Mouse (Mus musculus): ENCODE data around the gene Celsr1. TPM values are rescaled to one million over a fixed set of nuclear protein-coding genes. Genes with fewer than 3 reads are reported as not detected.

Gene Celsr1
- polyA plus RNA-seq, 1 experiment = 0.49 TPM

- no peak for DNase-seq
- H3K4me3 ChIP-seq (replicated peaks; ENCODE audit: insufficient read depth, low read depth, low read length) = no peak overlapping the region
- H3K4me1 ChIP-seq (ENCODE audit: control insufficient read depth, insufficient read depth, low read length) = peaks cover 46% of the 10 kb centered on the region
- H3K27ac ChIP-seq (ENCODE audit: insufficient read depth, low read length) = no peak overlapping the region
- WGBS = 69% methylated on average over 8 of the region's 8 CpGs
- H3K27me3 ChIP-seq (ENCODE audit: control insufficient read depth, insufficient read depth, low read length) = no peaks in the 10 kb centered on the region
- TF ChIP-seq POLR2A (IDR thresholded peaks at IDR 0.05; ENCODE audit: borderline replicate concordance, insufficient read depth, low read length) (no peak), CTCF (IDR thresholded peaks at IDR 0.05; ENCODE audit: borderline replicate concordance, insufficient read depth, low read depth, low read length) (no peak)
Observed at GRCm38 (mm10) chr15:86064191-86064849, 30.7 kb upstream of the Celsr1 start.

DNA sequence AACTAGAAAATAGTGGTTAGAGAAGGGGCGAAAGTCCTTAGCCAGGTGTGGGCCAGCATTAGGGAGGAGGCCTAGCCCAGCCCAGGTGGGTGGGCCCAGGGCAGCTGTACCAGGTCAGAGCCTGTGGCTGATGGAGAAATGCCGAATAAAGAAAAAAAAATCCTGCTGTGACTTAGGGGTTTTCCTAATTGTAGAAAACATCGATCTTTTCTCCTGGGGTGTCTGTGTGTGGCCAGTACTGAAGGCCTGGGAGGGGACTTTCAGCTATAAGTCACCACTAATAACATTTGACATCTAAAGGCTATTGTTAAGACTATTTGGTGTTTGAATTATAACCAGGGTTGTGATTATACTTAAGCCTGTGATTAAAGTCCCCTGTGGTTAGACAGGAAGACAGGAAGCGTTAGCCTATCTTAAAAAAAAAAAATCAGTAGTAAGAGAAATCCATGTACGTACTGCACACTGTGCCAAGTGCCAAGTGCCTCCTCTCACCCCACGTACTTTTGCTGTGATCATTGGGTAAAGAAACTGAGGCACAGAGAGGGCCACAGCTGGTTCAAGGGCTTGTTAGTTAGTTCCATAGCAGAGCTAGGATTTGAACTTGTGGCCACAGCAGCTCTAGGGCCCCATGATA is 28.4 kb upstream of the Celsr1 start:
- no peak for DNase-seq
- 41% methylated on average over 6 of the region's 6 CpGs for WGBS
- no peak overlapping the region for H3K27ac ChIP-seq (ENCODE audit: insufficient read depth, low read length)
- H3K27me3 ChIP-seq (ENCODE audit: control insufficient read depth, insufficient read depth, low read length) = no peaks in the 10 kb centered on the region
- peaks cover 36% of the 10 kb centered on the region for H3K4me1 ChIP-seq (ENCODE audit: control insufficient read depth, insufficient read depth, low read length)
- no peak overlapping the region for H3K4me3 ChIP-seq (replicated peaks; ENCODE audit: insufficient read depth, low read depth, low read length)
- no peak for TF ChIP-seq CTCF (IDR thresholded peaks at IDR 0.05; ENCODE audit: borderline replicate concordance, insufficient read depth, low read depth, low read length)
- no peak for TF ChIP-seq POLR2A (IDR thresholded peaks at IDR 0.05; ENCODE audit: borderline replicate concordance, insufficient read depth, low read length)

DNA sequence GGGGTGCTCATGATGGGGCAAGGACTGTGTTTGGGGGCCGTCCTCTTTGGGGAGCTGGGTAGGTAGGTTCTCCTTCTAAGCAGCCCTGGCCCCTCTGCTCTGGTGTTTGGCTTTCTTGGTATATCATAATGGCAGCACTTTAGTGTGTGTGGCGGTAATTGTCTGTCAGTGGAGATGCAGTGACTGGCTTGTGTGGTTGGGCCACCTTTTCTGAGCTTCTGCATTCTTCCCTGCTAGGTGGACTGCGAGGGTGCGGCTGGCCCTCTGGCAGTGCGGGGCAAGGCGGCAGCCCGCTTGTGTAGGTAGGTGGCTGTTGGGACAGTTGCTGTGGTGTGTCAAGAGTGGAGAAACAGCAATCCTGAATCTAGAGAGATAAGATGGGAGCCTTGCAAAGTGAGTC is 27.6 kb upstream of the Celsr1 start:
- Histone ChIP-seq H3K27me3 (ENCODE audit: control insufficient read depth, insufficient read depth, low read length) (no peaks in the 10 kb centered on the region), H3K4me3 (replicated peaks; ENCODE audit: insufficient read depth, low read depth, low read length) (no peak overlapping the region), H3K27ac (ENCODE audit: insufficient read depth, low read length) (no peak overlapping the region), H3K4me1 (ENCODE audit: control insufficient read depth, insufficient read depth, low read length) (peaks cover 41% of the 10 kb centered on the region)
- 79% methylated on average over 7 of the region's 7 CpGs for WGBS
- no peak for DNase-seq
- TF ChIP-seq CTCF (IDR thresholded peaks at IDR 0.05; ENCODE audit: borderline replicate concordance, insufficient read depth, low read depth, low read length) = no peak
- no peak for TF ChIP-seq POLR2A (IDR thresholded peaks at IDR 0.05; ENCODE audit: borderline replicate concordance, insufficient read depth, low read length)

DNA sequence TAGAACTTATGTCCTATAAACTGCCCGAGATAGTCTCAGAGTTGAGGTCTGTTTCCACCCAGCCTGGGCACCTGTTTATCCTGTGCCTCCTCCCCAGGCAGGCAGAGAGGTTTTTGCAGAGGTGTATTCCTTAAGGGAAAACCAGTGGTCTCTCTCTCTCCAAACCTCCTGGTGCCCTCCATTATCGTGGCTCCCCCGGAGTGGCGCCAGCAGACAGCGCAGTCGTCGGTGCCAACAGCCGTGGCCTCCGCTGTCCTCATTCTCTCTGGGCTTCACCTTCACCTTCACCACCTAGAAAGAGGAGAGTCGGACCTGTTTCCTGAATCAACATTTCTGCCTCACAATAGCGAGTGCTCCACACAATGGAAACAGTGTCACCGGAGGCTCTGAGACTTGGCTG is 27.0 kb upstream of the Celsr1 start:
- Histone ChIP-seq H3K4me1 (ENCODE audit: control insufficient read depth, insufficient read depth, low read length) (peaks cover 42% of the 10 kb centered on the region), H3K27ac (ENCODE audit: insufficient read depth, low read length) (no peak overlapping the region), H3K27me3 (ENCODE audit: control insufficient read depth, insufficient read depth, low read length) (no peaks in the 10 kb centered on the region), H3K4me3 (replicated peaks; ENCODE audit: insufficient read depth, low read depth, low read length) (peak overlapping the region; percentile 76)
- 21% methylated on average over 12 of the region's 12 CpGs for WGBS
- DNase-seq = no peak
- TF ChIP-seq POLR2A (IDR thresholded peaks at IDR 0.05; ENCODE audit: borderline replicate concordance, insufficient read depth, low read length) (no peak), CTCF (IDR thresholded peaks at IDR 0.05; ENCODE audit: borderline replicate concordance, insufficient read depth, low read depth, low read length) (no peak)

- Histone ChIP-seq H3K27me3 (ENCODE audit: control insufficient read depth, insufficient read depth, low read length) (no peaks in the 10 kb centered on the region), H3K4me1 (ENCODE audit: control insufficient read depth, insufficient read depth, low read length) (peaks cover 41% of the 10 kb centered on the region), H3K4me3 (replicated peaks; ENCODE audit: insufficient read depth, low read depth, low read length) (peak overlapping the region; percentile 76), H3K27ac (ENCODE audit: insufficient read depth, low read length) (no peak overlapping the region; the same call in 1 of the 2 replicates)
- peak in 1 of 2 experiments; percentile 40 for DNase-seq
- 31% methylated on average over 7 of the region's 7 CpGs for WGBS
- TF ChIP-seq POLR2A (IDR thresholded peaks at IDR 0.05; ENCODE audit: borderline replicate concordance, insufficient read depth, low read length) (no peak), CTCF (IDR thresholded peaks at IDR 0.05; ENCODE audit: borderline replicate concordance, insufficient read depth, low read depth, low read length) (no peak)
Observed at GRCm38 (mm10) chr15:86059835-86060380, 26.3 kb upstream of the Celsr1 start.

DNA sequence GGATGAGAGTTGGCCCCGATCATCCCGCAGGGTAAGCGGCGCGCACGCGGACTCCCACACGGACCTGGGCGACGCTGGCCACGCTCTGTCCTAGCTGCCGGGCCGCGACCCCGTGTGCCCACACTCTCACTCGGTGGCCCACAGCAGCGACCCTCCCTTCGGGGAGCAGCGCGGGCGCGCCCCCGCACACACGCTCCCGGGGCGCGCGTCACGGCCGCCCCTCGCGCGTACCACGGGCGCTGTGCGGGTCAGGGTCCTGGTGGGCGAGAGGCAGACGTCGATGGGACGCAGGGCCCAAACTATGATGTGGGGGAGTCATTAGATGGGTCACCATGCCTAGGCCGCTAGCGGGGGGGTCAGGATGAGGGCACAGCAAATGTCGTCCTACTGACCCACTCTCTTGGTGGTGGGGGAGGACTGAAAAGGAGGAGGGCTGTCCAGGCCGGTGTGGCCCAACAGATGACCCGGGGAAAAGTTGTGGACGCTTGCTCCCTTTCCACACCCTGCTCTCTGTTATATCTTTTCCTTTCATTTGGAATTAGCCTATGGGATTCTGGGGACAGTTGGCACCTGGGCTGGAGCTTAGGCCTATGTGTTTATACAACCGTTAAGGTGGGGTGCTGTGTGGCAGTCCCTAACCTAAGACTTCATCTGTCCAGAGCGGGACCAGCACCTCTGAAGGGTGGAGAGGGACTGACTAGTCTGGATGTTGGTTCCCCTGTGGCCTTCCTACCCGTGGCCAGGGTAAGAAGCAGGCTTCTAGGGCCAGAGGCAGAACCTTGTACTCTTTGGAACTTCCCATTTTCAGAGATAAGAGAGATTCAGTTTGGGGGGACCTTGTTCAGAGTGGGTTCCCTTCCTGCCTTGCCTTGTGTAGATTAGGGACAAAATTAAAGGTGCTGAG is 25.6 kb upstream of the Celsr1 start:
- WGBS = 2% methylated on average over 45 of the region's 49 CpGs
- H3K27ac ChIP-seq (ENCODE audit: insufficient read depth, low read length) = peak overlapping the region; percentile 87
- H3K4me3 ChIP-seq (replicated peaks; ENCODE audit: insufficient read depth, low read depth, low read length) = peak overlapping the region; percentile 76
- H3K4me1 ChIP-seq (ENCODE audit: control insufficient read depth, insufficient read depth, low read length) = peaks cover 36% of the 10 kb centered on the region
- DNase-seq = peak; percentile 60 to 68
- H3K27me3 ChIP-seq (ENCODE audit: control insufficient read depth, insufficient read depth, low read length) = no peaks in the 10 kb centered on the region
- TF ChIP-seq CTCF (IDR thresholded peaks at IDR 0.05; ENCODE audit: borderline replicate concordance, insufficient read depth, low read depth, low read length) (no peak), POLR2A (IDR thresholded peaks at IDR 0.05; ENCODE audit: borderline replicate concordance, insufficient read depth, low read length) (no peak)

DNA sequence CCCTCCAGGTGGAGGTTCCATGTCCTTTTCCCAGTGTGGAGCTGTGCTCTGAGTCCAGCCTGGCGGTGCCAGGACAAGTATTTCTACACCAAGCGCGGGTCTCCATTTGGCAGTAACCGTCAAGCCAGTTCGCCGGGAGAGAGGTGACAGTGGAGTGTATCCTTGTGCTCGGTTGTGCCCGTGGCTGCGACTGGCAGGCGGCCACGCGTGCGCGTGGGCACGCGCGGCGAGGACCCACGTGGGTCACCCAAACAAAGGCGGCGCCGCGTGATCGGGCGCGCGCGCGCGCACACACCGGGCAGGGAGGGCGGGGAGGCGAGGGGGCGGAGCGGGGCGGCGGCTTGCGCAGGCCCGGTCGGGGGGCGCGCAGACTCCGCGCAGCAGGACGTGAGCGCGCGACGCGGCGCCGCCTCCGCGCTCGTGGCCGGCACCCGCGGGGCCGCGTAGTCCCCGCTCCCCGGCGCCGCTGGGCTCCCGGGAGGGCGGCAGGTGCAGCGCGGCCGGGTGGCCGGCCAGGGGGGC is 24.9 kb upstream of the Celsr1 start:
- peak overlapping the region; percentile 87 for H3K27ac ChIP-seq (ENCODE audit: insufficient read depth, low read length)
- peak; percentile 93 to 95 for DNase-seq
- TF ChIP-seq POLR2A (IDR thresholded peaks at IDR 0.05; ENCODE audit: borderline replicate concordance, insufficient read depth, low read length) (peak; percentile 61; the same call in 1 of the 2 replicates), CTCF (IDR thresholded peaks at IDR 0.05; ENCODE audit: borderline replicate concordance, insufficient read depth, low read depth, low read length) (no peak)
- under 1% methylated on average over 70 of the region's 70 CpGs for WGBS
- H3K4me1 ChIP-seq (ENCODE audit: control insufficient read depth, insufficient read depth, low read length) = peaks cover 39% of the 10 kb centered on the region
- peak overlapping the region; percentile 76 for H3K4me3 ChIP-seq (replicated peaks; ENCODE audit: insufficient read depth, low read depth, low read length)
- H3K27me3 ChIP-seq (ENCODE audit: control insufficient read depth, insufficient read depth, low read length) = no peaks in the 10 kb centered on the region
